Mouse (Mus musculus): ENCODE measurements around the gene Nol8.

Gene Nol8

GRCm38 (mm10) chr13:49652481-49653179 is at the start of gene Nol8, which contains the start of gene Cenpp:
Gene Nol8, plus strand, starts transcription at chr13:49653078.
Gene Cenpp, minus strand, starts transcription at chr13:49652785.
- DNase-seq: peak; percentile 96 to 98

GRCm38 (mm10) chr13:49603603-49604002 is 49.3 kb upstream of the Nol8 start:
- DNase-seq: no peak

- no peak for DNase-seq
Observed at GRCm38 (mm10) chr13:49607714-49608113, 45.2 kb upstream of the Nol8 start, which contains the start of gene Ogn. Gene Ogn, plus strand, starts transcription at chr13:49608046.

GRCm38 (mm10) chr13:49608589-49609322 is 44.1 kb upstream of the Nol8 start:
- no peak for DNase-seq

GRCm38 (mm10) chr13:49617021-49617420 is 35.9 kb upstream of the Nol8 start:
- DNase-seq: no peak

GRCm38 (mm10) chr13:49618365-49618764 is 34.5 kb upstream of the Nol8 start:
- DNase-seq: no peak

GRCm38 (mm10) chr13:49623216-49623615 is 29.7 kb upstream of the Nol8 start:
- no peak for DNase-seq

GRCm38 (mm10) chr13:49628167-49628566 is 24.7 kb upstream of the Nol8 start:
- DNase-seq: no peak

GRCm38 (mm10) chr13:49629076-49629475 is 23.8 kb upstream of the Nol8 start:
- no peak for DNase-seq

GRCm38 (mm10) chr13:49639965-49640364 is 12.9 kb upstream of the Nol8 start:
- no peak for DNase-seq

- DNase-seq: no peak
Observed at GRCm38 (mm10) chr13:49642650-49643049, 10.2 kb upstream of the Nol8 start.

- DNase-seq: no peak
Observed at GRCm38 (mm10) chr13:49643669-49644362, 9.1 kb upstream of the Nol8 start.

- DNase-seq: no peak
Observed at GRCm38 (mm10) chr13:49644731-49645529, 7.9 kb upstream of the Nol8 start.

GRCm38 (mm10) chr13:49646019-49646418 is 6.9 kb upstream of the Nol8 start:
- no peak for DNase-seq

GRCm38 (mm10) chr13:49651136-49651535 is 1.7 kb upstream of the Nol8 start:
- no peak for DNase-seq

GRCm38 (mm10) chr13:49651781-49652351 is 1.0 kb upstream of the Nol8 start:
- no peak for DNase-seq

- peak; percentile 20 to 43 for DNase-seq
Observed at GRCm38 (mm10) chr13:49653180-49653541, 283 bp downstream of the Nol8 start.

GRCm38 (mm10) chr13:49677793-49678192 is 24.9 kb downstream of the Nol8 start:
- DNase-seq: no peak

GRCm38 (mm10) chr13:49681351-49682232 is 28.7 kb downstream of the Nol8 start, which contains the start of gene Iars:
Gene Iars, plus strand, starts transcription at chr13:49682100.
- DNase-seq: peak; percentile 98

GRCm38 (mm10) chr13:49682233-49682846 is 29.5 kb downstream of the Nol8 start:
- no peak for DNase-seq

- DNase-seq: no peak
Observed at GRCm38 (mm10) chr13:49684266-49684665, 31.4 kb downstream of the Nol8 start.
